Mouse (Mus musculus): ENCODE measurements around the gene Ccdc54.

Gene Ccdc54

GRCm38 (mm10) chr16:50591054-50591453 is at the start of gene Ccdc54:
Gene Ccdc54 (minus strand): TSS chr16:50591154.
- no peak for DNase-seq

GRCm38 (mm10) chr16:50632585-50632984 is 41.6 kb upstream of the Ccdc54 start:
- DNase-seq: no peak

- no peak for DNase-seq
Measured at GRCm38 (mm10) chr16:50615569-50615968, 24.6 kb upstream of the Ccdc54 start.

GRCm38 (mm10) chr16:50612944-50613343 is 22.0 kb upstream of the Ccdc54 start:
- DNase-seq: no peak

- DNase-seq: no peak
Measured at GRCm38 (mm10) chr16:50610580-50610979, 19.6 kb upstream of the Ccdc54 start.

GRCm38 (mm10) chr16:50607776-50608562 is 17.0 kb upstream of the Ccdc54 start:
- DNase-seq: no peak

- DNase-seq: no peak
Measured at GRCm38 (mm10) chr16:50604826-50605225, 13.9 kb upstream of the Ccdc54 start.

- DNase-seq: no peak
Measured at GRCm38 (mm10) chr16:50601947-50602346, 11.0 kb upstream of the Ccdc54 start.

- no peak for DNase-seq
Measured at GRCm38 (mm10) chr16:50600665-50601064, 9.7 kb upstream of the Ccdc54 start.

GRCm38 (mm10) chr16:50596679-50597078 is 5.7 kb upstream of the Ccdc54 start:
- DNase-seq: no peak

- DNase-seq: no peak
Measured at GRCm38 (mm10) chr16:50596171-50596570, 5.2 kb upstream of the Ccdc54 start.

- DNase-seq: no peak
Measured at GRCm38 (mm10) chr16:50594876-50595275, 3.9 kb upstream of the Ccdc54 start.

- DNase-seq: peak; percentile 29
Measured at GRCm38 (mm10) chr16:50593361-50593760, 2.4 kb upstream of the Ccdc54 start.

- DNase-seq: peak; percentile 22
Measured at GRCm38 (mm10) chr16:50589574-50590151, 1.3 kb downstream of the Ccdc54 start.

GRCm38 (mm10) chr16:50588191-50588590 is 2.8 kb downstream of the Ccdc54 start:
- DNase-seq: no peak

- no peak for DNase-seq
Measured at GRCm38 (mm10) chr16:50587139-50587538, 3.8 kb downstream of the Ccdc54 start.

- no peak for DNase-seq
Measured at GRCm38 (mm10) chr16:50578361-50578760, 12.6 kb downstream of the Ccdc54 start.

GRCm38 (mm10) chr16:50572557-50572956 is 18.4 kb downstream of the Ccdc54 start:
- DNase-seq: no peak

GRCm38 (mm10) chr16:50559163-50559771 is 31.7 kb downstream of the Ccdc54 start:
- DNase-seq: no peak

GRCm38 (mm10) chr16:50553828-50554227 is 37.1 kb downstream of the Ccdc54 start:
- DNase-seq: no peak

GRCm38 (mm10) chr16:50551871-50552528 is 39.0 kb downstream of the Ccdc54 start:
- DNase-seq: no peak

- no peak for DNase-seq
Measured at GRCm38 (mm10) chr16:50550927-50551326, 40.0 kb downstream of the Ccdc54 start.

GRCm38 (mm10) chr16:50542554-50543333 is 48.2 kb downstream of the Ccdc54 start:
- no peak for DNase-seq

Measured in kidney, adult 11 months (tissue).